Mouse (Mus musculus): ENCODE measurements around the gene Elf5.
A peak's percentile ranks its signal among the peaks of the same experiment; 100 is the strongest.

Elf5 gene

GRCm38 (mm10) chr2:103411348-103411747 is at the start of gene Elf5:
Gene Elf5 (plus strand): TSS chr2:103411688.
- no peak for DNase-seq

DNA sequence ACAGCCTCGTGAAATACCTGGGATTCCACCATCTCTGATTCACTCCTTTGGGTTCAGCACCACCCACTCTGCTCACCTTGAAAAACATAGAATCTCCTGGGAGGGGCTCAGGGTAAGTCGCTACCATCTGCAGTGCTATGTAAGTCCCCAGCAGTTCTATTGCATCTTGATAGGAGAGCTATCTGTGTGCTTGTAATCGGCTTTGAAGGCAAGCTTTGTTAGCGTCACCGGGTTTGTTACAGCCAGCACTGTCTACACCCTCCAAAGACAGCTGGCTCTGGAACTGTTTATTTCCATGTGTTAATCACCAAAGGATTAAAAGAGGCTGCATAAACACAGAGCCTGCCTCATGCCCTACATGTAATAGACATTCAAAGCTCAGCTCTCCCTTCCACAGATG is 38.9 kb upstream of the Elf5 start:
- DNase-seq = no peak

GRCm38 (mm10) chr2:103379502-103380160 is 31.9 kb upstream of the Elf5 start:
- DNase-seq = no peak

DNA sequence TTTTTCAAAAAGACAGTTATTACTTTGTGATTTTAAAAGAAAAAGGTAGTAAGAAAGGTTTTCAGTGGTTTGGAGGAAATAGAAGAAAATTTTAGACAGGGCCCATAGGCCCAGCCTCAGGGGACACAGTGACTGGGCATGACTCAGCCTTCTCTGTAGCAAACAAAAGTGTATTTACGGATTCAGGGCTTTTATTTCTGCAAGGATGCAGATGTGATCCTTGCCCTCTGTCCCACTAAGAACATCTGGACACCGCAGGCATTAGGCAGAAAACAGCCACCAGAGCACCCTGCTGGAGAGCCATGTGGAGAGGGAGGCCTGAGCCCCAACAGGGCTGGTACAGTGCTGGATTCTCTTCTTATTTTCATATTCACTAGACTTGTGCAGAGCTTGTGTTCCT is 29.3 kb upstream of the Elf5 start:
- no peak for DNase-seq

DNA sequence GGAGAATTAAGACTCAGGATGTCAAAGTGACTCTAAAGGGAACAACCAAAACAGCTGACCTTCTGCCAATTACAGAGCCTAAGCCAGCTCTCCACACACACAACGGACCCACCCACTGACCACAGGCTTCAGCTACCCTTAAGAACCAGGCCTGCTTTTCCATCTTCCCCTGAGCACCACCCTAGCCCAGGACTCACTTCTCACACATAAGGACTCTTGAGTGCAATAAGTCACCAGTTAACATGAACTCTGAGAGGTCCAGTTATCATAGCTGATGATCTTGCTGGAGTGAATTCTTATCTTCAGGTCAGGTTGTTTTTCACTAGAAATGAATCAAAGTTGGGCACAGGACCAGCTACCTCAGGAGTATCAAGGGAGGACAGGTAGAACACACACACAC is 23.6 kb upstream of the Elf5 start:
- DNase-seq = no peak

GRCm38 (mm10) chr2:103388311-103388710 is 23.2 kb upstream of the Elf5 start:
- no peak for DNase-seq

GRCm38 (mm10) chr2:103390086-103390988 is 21.2 kb upstream of the Elf5 start:
- DNase-seq = peak; percentile 10

DNA sequence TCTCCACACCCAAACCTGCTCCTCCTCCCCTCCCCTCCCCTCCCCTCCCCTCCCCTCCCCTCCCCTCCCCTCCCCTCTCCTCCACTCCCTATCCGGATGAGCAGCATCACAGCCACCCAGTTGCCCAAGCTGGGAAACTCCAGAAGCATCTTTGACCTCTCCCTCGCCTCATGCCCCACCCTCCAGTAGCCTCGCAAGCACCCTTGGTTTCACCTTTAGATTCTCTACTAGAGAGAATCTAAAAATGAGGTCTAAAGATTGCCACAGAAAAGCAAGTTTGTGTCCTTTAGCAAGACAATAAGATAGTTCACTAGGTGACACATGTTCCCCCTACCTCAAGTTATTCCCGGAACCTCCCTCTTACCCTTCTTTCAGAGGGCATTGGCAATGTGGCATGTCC is 19.9 kb upstream of the Elf5 start:
- DNase-seq = no peak

DNA sequence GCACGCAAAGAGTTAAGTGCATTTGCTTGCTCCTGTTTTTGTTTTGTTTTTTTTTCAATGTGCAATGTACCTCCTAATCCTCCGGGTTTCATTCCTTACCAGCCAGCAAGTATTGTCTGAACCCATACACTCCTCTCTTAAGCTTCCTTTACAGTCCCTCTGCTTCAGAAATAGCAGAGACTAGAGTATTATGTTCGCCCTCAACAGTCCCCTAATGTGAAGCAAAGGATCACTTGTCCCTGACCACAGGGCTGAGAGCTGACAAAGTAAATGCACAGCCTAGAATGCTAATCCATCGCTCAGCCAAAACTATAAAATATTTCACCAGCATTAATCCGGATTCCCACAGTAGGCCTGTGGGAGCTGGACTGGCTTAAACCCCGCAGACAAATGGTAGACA is 13.4 kb upstream of the Elf5 start:
- no peak for DNase-seq

GRCm38 (mm10) chr2:103400691-103401090 is 10.8 kb upstream of the Elf5 start:
- DNase-seq = no peak

DNA sequence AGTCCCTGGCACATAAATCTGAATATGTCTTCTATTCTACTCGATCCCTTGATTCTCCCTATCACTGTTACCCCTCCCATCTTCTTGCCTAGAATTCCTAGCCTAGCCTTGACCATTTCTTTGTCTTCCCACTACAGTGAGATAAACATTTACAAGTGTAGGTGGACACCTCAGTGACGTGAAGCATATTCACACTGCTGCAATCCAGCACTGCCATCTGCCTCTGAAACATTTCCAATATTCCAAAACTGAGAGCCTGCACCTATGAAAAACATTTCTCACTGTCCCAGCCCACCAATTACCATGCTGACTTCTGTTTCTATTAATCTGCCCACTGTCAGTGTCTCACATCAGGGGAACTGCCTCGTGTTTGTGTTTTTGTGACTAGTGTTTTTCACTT is 5.2 kb upstream of the Elf5 start:
- DNase-seq = no peak

DNA sequence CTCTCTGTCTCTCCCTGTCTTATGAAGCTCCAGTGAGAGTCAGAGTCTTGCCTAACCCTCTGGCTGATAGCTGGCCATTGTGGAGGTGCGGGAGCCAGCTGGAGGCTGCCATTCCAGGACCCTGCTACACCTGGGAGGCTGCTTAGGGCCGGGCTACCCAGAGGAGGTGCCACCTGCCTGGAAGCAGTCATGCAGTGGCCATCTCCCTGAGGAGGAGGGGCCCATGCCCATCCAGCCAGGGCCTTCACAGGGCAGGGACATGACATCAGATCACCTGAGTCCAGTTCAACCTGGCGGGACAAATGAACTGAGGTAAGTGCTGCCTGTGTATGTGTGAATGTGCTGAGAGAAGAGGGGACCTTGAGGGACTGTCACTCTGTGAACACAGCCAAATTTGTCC is 328 bp downstream of the Elf5 start:
- no peak for DNase-seq

DNA sequence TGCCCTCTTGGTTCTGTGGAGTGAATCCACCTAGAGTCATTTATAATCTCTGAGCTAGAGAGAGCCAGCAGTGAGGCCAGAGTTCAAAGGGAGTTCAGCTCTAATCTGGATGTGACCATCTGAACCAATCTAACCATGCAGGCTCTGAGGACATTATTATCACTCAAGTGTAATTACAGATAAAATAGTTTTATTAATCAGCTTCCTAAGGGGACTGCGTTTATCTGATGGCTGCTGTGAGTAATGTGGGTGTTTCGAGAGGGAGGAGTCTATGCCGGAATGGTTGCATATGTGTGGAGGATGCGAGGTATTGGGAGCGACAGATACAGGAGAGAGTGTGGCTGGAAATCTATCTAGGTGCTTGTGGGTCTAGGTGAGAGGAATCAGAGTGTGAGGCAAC is 1.9 kb downstream of the Elf5 start:
- no peak for DNase-seq

DNA sequence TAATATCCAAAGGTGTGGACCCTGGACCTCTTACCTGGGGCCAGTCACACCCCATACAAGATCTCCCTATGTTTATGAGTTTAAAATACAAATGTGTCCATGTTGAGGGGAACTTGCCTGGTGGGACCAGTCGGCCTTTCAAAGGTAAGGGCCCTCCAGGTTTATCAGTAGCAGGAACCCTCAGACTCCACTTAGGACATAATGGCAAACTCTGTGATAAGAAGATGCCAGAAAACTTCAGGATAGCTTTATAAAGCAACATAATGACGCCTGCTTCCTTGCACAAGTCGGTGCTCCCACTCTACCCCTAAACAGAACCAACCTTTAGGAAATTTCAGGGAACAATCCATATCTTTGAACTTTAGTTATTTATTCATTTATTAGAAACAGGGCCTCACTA is 4.3 kb downstream of the Elf5 start:
- no peak for DNase-seq

DNA sequence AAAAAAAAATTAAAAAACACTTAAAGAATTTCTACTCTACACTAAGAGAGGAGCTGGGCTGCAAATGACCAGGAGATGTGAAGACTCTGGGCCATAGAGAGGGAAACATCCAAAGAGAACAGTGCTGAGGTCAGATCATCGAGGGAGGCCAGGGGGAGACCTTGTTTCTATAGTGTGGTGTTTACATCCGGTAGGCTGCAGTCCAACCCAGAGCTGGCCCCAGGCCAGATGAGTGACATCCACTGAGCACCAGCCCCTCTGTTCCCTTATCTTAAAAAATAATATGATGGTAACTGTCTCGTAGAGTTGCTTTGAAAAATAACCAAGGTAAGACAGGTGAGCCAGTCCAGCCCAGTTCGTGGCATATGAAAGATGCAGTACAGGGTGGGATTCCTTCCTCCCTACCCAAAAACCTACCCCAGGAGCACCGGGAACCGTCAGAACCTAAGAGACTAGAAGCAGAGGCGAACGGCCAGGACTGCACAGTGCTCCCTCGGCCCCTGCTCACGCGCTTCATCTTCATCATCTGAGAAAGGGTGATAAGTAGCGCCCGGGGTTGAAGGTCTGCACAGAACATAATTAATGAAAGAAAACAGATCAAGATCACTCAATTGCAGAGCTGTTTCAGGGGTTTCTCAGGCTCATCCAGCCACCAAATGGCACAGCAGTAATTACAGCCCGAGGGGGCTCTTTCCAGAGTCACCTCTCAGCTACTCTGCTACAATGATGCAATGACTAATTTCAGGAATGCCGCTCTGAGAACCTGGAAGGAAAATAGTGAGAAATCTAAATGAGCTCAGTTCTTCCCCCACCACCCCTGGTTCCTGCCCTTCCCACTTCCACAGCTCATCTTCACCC is 9.4 kb downstream of the Elf5 start:
- DNase-seq = no peak

DNA sequence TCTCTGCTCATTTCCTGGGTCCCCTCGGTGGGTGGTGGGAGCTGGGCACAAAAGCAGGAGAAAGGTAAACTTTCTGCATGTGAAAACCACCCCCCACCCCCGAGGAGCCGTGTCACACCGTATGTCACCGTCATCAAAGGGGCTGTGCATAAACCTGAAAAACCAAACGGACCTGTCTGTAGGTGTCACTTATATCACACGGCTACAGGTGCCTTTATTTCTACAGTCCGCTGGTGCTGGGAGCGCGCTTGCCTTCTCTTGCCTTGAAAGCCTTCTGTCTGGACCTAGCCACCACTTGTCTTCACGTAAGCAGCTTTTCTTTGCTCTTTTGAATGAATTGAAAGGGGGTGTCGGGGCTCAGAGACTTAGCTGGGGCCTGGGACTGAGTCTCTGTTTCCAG is 12.4 kb downstream of the Elf5 start:
- no peak for DNase-seq

DNA sequence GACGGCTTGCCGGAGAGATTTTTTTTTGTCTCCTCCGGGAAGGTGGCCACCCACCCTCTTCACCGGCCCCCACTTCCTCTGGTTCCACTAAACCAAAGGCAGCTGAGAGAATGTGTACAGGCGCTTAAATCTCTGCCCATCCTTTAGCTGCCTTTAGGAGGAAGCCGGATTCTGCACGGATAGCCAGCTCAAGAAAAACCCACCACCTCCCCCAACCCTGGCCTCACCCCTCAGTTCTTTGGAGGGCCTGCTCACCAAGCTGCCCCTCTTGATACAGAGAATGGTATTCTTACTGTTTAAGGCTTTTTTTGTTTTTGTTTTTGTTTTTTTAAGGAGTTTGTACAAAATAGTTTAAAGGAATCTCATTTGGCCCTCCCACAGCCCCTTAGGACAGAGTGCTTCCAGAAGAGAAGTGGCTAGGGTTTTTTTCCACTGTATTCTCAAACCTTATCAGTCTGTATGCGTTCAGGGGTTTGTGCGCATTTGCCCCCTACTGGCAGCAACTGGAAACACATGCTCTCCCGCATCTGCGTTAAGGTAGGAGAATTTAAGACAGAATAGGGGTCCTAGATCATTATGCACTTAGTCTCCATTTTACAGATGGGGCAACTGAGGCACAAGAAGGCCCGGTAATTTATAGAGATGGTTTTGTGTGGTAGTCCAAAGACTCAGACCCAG is 13.0 kb downstream of the Elf5 start:
- DNase-seq = peak; percentile 12

DNA sequence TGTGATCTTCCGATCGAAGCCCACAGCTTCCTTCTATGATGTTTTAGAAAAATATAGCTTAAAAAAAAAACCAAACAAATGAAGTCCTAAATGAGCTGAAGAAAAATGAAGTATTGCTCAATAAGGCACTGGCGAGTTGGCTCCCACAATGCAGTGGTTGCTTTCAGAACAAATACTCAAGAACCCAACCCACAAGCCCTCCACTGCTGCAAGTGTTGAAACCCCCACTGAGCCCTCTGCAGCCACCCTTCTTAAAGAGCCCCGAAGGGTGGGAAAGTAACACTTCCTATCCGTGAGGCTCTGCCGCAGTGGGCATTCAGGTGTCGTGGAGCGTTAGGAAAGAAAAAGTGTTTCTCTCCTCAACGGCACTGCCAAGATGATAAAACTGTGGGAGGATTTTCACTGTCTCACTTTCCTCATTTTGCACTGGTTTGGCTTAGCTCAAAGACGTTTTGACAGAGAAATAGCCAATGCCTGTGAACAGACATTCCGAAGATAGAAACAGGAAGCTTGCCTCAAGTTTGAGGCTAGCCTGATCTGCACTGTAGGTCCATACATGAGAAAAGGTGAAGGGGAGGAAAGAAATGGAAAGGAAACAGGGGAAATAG is 14.1 kb downstream of the Elf5 start:
- DNase-seq = no peak

DNA sequence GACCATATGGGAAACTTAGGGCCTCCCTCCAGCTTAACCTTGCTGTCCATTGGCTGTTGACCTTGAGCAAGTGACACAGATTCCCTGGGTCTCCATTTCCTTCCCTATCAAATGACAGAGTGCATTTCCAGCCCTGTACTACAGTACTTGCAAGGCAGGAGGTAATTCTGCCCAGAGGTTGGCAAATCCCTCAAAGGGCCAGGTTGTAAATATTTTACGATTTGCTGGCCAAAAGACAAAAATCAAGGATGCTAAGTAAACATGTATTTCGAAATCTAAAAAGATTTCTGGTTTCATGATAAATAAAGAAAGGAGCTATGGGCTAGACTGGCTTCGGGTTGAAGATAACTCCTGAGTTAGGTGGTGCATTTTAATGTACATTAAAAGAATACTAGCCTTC is 16.9 kb downstream of the Elf5 start:
- DNase-seq = no peak

DNA sequence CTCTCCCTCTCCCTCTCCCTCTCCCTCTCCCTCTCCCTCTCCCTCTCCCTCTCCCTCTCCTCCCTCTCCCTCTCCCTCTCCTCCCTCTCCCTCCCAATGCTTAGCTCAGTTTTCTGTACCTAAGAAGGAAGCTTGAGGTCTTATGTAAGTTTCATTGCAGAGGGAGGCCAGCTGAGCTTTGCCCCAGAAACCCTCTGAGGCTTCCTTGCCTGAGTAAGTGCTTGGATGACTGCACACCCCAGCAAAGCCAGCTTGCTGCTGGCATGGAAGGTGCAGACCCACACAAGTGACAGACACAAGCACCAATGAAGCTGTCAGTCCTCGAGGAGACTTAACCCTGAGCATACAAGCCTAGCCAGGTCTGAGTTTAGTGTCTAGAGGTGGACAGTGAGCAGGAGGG is 19.2 kb downstream of the Elf5 start:
- DNase-seq = no peak

DNA sequence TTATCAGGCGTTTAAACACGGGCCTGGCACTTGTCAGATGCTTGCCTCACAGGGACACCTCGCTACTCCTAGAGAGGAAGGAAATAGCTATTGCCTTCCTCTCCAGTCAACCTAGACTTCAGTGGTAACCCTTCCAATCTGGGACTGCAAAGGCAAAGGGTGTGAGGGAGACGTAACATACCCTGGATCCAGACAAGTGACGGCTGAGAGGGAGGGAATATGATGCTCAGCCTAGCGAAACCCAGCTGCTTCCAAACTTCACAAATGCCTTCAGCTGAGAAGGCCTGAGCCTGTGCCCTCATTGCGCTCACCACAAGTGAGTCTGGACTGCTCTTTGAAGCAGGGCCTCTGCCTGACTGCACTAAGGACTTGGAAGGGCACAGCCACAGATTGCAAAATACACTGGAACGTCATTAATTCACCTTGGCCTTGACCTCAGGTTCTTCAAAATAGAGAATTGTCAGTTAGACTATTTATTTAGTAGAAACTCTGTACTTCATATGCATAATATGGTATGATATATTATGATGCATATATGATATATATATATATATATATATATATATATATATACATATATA is 21.3 kb downstream of the Elf5 start:
- no peak for DNase-seq

GRCm38 (mm10) chr2:103435110-103435509 is 23.6 kb downstream of the Elf5 start:
- DNase-seq = no peak
